Mouse (Mus musculus): ENCODE results near the gene Sec14l1. TPM values are rescaled to one million over a fixed set of nuclear protein-coding genes. Genes with fewer than 3 reads are reported as not detected.

The Sec14l1 gene
- polyA plus RNA-seq, 1 experiment from 2014 or later = 33.2 TPM

- no peaks in the 10 kb centered on the region for H3K27me3 ChIP-seq (ENCODE audit: control insufficient read depth, insufficient read depth, low read length)
- ATAC-seq (ENCODE audit: insufficient number of reproducible peaks, insufficient read depth, low FRiP score, low read depth) = no peak
- peaks cover 58 to 70% of the 10 kb centered on the region in 2 experiments for H3K4me1 ChIP-seq (ENCODE audit: control insufficient read depth in 2 of 2, insufficient read depth in 2 of 2, low read length in 2 of 2)
- H3K4me2 ChIP-seq (ENCODE audit: low read length) = no peak overlapping the region
- H3K9me3 ChIP-seq (ENCODE audit: control insufficient read depth, low read length) = no peaks in the 10 kb centered on the region
- H3K36me3 ChIP-seq (ENCODE audit: control insufficient read depth, insufficient read depth, low read length) = peaks cover 11% of the 10 kb centered on the region
- H3K27ac ChIP-seq (replicated peaks in 1 of 2; ENCODE audit: control insufficient read depth in 1 of 2, insufficient read depth in 1 of 2, low read depth in 2 of 2, low read length in 2 of 2) = 0 out of 4 replicates have a peak overlapping the region, but pooled peaks of 1 of the 2 experiments have one; percentile 11
- peak overlapping the region; percentile 22; the same call in 1 of the 2 replicates for H3K9ac ChIP-seq (ENCODE audit: low read length)
- WGBS = 51% methylated on average over 5 of the region's 5 CpGs
- no peak overlapping the region for H3K4me3 ChIP-seq (ENCODE audit: control insufficient read depth in 1 of 2, insufficient read depth in 1 of 2, low read depth in 1 of 2, low read length in 2 of 2)
Observed at GRCm38 (mm10) chr11:117130888-117131287, 15.9 kb downstream of the Sec14l1 start.

DNA sequence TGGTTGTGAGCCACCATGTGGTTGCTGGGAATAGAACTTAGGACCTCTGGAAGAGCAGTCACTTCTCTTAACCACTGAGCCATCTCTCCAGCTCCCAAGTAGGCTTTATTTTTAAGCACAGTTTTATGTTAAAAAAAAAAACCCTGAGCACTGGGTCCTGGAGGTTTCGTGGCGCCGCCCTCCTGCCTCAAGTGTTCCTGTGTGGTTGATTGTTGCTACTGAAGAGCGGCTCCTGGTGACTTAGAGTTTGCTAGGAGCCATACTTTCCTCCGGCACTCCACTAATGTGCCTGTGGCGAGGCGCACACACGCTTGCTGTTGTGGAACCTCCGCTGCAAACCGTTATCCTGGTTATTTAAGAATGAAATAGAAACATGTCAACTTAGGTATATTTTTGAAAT is 16.5 kb downstream of the Sec14l1 start:
- 97% methylated on average over 10 of the region's 10 CpGs for WGBS
- H3K27ac ChIP-seq (replicated peaks in 1 of 2; ENCODE audit: control insufficient read depth in 1 of 2, insufficient read depth in 1 of 2, low read depth in 2 of 2, low read length in 2 of 2) = no peak overlapping the region
- no peaks in the 10 kb centered on the region for H3K27me3 ChIP-seq (ENCODE audit: control insufficient read depth, insufficient read depth, low read length)
- H3K4me3 ChIP-seq (ENCODE audit: control insufficient read depth in 1 of 2, insufficient read depth in 1 of 2, low read depth in 1 of 2, low read length in 2 of 2) = no peak overlapping the region
- peaks cover 58 to 70% of the 10 kb centered on the region in 2 experiments for H3K4me1 ChIP-seq (ENCODE audit: control insufficient read depth in 2 of 2, insufficient read depth in 2 of 2, low read length in 2 of 2)
- H3K9ac ChIP-seq (ENCODE audit: low read length) = no peak overlapping the region
- no peaks in the 10 kb centered on the region for H3K9me3 ChIP-seq (ENCODE audit: control insufficient read depth, low read length)
- ATAC-seq (ENCODE audit: insufficient number of reproducible peaks, insufficient read depth, low FRiP score, low read depth) = no peak
- no peak overlapping the region for H3K4me2 ChIP-seq (ENCODE audit: low read length)
- H3K36me3 ChIP-seq (ENCODE audit: control insufficient read depth, insufficient read depth, low read length) = peaks cover 11% of the 10 kb centered on the region; the same call in 1 of the 2 replicates

- Histone ChIP-seq H3K4me3 (ENCODE audit: control insufficient read depth in 1 of 2, insufficient read depth in 1 of 2, low read depth in 1 of 2, low read length in 2 of 2) (no peak overlapping the region), H3K9ac (ENCODE audit: low read length) (peak overlapping the region; percentile 38; the same call in 1 of the 2 replicates), H3K4me1 (ENCODE audit: control insufficient read depth in 2 of 2, insufficient read depth in 2 of 2, low read length in 2 of 2) (peaks cover 44 to 57% of the 10 kb centered on the region in 2 experiments), H3K36me3 (ENCODE audit: control insufficient read depth, insufficient read depth, low read length) (peaks cover 11% of the 10 kb centered on the region; the same call in 1 of the 2 replicates), H3K27me3 (ENCODE audit: control insufficient read depth, insufficient read depth, low read length) (no peaks in the 10 kb centered on the region), H3K27ac (replicated peaks in 1 of 2; ENCODE audit: control insufficient read depth in 1 of 2, insufficient read depth in 1 of 2, low read depth in 2 of 2, low read length in 2 of 2) (peak overlapping the region; percentile 3 to 81; a peak in 3 of 4 replicates), H3K9me3 (ENCODE audit: control insufficient read depth, low read length) (no peaks in the 10 kb centered on the region), H3K4me2 (ENCODE audit: low read length) (peak overlapping the region; percentile 38)
- ATAC-seq (ENCODE audit: insufficient number of reproducible peaks, insufficient read depth, low FRiP score, low read depth) = no peak
- 59% methylated on average over 23 of the region's 23 CpGs for WGBS
Observed at GRCm38 (mm10) chr11:117134776-117135387, 19.9 kb downstream of the Sec14l1 start.

DNA sequence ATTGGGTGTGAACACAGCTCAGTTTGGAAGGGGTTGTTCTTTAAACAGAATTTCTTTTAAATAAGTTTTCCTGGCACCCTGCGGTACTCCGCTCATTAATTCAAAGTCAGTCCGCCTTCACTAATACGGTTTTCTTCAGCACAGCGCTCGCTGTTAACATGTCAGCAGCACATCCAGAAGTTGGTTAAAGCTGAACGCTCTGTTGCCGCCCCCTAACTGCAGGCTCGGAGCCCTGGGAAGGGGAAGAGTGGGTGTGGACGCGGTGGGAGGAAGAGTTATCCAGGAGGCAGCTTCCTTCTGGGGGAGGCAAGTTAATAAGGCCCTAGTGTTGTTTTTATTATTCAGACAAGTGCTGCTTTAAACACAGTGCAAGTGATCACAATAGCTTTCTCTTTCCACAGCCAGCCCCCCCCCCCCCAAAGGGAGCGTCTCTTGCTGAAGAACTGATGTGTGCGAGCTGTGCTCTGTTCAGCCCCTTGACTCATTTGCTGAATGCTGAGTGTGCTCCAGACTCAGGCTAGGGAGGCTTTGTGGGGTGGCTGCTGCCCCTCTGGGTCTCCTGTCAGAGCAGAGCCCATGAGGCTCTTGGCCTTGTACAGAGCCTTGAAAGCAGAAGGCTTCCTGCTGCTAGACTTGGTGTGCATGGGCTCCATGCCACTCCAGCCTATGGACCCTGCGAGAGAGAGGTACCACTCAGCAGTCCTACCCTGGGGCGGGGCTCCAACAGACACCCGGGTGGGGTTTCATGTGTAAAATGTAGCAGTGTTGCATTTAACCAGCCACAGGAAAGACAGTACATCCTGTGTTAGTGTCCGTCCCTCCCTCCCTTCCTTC is 20.7 kb downstream of the Sec14l1 start:
- Histone ChIP-seq H3K9me3 (ENCODE audit: control insufficient read depth, low read length) (no peaks in the 10 kb centered on the region), H3K36me3 (ENCODE audit: control insufficient read depth, insufficient read depth, low read length) (peaks cover 11% of the 10 kb centered on the region; the same call in 1 of the 2 replicates), H3K4me2 (ENCODE audit: low read length) (peak overlapping the region; percentile 38), H3K27ac (replicated peaks in 1 of 2; ENCODE audit: control insufficient read depth in 1 of 2, insufficient read depth in 1 of 2, low read depth in 2 of 2, low read length in 2 of 2) (peak overlapping the region; percentile 71 to 81), H3K4me1 (ENCODE audit: control insufficient read depth in 2 of 2, insufficient read depth in 2 of 2, low read length in 2 of 2) (peaks cover 36 to 50% of the 10 kb centered on the region in 2 experiments), H3K4me3 (ENCODE audit: control insufficient read depth in 1 of 2, insufficient read depth in 1 of 2, low read depth in 1 of 2, low read length in 2 of 2) (no peak overlapping the region), H3K27me3 (ENCODE audit: control insufficient read depth, insufficient read depth, low read length) (no peaks in the 10 kb centered on the region), H3K9ac (ENCODE audit: low read length) (peak overlapping the region; percentile 56)
- 32% methylated on average over 17 of the region's 17 CpGs for WGBS
- ATAC-seq (ENCODE audit: insufficient number of reproducible peaks, insufficient read depth, low FRiP score, low read depth) = no peak

DNA sequence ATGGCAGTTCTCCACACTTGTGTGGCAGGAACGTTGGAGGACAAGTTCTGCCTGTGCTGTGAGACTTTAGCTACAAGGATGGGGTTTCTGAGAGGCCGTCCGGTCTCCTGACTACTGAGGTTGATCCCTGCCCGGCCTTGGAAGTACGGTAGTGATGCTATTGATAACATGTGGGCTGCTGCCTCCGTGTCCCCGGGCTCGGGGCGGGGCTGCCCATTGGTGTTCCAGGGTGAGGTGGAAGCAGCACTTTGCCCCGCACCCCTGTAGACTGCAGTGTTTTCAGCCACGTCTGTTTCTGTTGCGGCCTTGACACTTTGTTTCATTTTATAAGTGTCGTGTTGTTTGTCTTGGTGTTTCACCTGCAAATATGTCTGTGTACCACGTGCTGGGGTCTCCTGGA is 21.9 kb downstream of the Sec14l1 start:
- H3K4me2 ChIP-seq (ENCODE audit: low read length) = no peak overlapping the region
- no peak overlapping the region; a peak in 1 of 4 replicates for H3K27ac ChIP-seq (replicated peaks in 1 of 2; ENCODE audit: control insufficient read depth in 1 of 2, insufficient read depth in 1 of 2, low read depth in 2 of 2, low read length in 2 of 2)
- H3K4me1 ChIP-seq (ENCODE audit: control insufficient read depth in 2 of 2, insufficient read depth in 2 of 2, low read length in 2 of 2) = peaks cover 32 to 43% of the 10 kb centered on the region in 2 experiments
- no peaks in the 10 kb centered on the region for H3K9me3 ChIP-seq (ENCODE audit: control insufficient read depth, low read length)
- H3K36me3 ChIP-seq (ENCODE audit: control insufficient read depth, insufficient read depth, low read length) = peaks cover 13% of the 10 kb centered on the region
- H3K4me3 ChIP-seq (ENCODE audit: control insufficient read depth in 1 of 2, insufficient read depth in 1 of 2, low read depth in 1 of 2, low read length in 2 of 2) = no peak overlapping the region
- H3K9ac ChIP-seq (ENCODE audit: low read length) = no peak overlapping the region
- H3K27me3 ChIP-seq (ENCODE audit: control insufficient read depth, insufficient read depth, low read length) = no peaks in the 10 kb centered on the region
- no peak for ATAC-seq (ENCODE audit: insufficient number of reproducible peaks, insufficient read depth, low FRiP score, low read depth)
- WGBS = 81% methylated on average over 14 of the region's 14 CpGs

- no peak for ATAC-seq (ENCODE audit: insufficient number of reproducible peaks, insufficient read depth, low FRiP score, low read depth)
- H3K9ac ChIP-seq (ENCODE audit: low read length) = 0 out of 2 replicates have a peak overlapping the region, but pooled peaks have one; percentile 18
- no peaks in the 10 kb centered on the region for H3K27me3 ChIP-seq (ENCODE audit: control insufficient read depth, insufficient read depth, low read length)
- peaks cover 41 to 52% of the 10 kb centered on the region in 2 experiments for H3K4me1 ChIP-seq (ENCODE audit: control insufficient read depth in 2 of 2, insufficient read depth in 2 of 2, low read length in 2 of 2)
- H3K27ac ChIP-seq (replicated peaks in 1 of 2; ENCODE audit: control insufficient read depth in 1 of 2, insufficient read depth in 1 of 2, low read depth in 2 of 2, low read length in 2 of 2) = no peak overlapping the region
- no peaks in the 10 kb centered on the region for H3K9me3 ChIP-seq (ENCODE audit: control insufficient read depth, low read length)
- WGBS = 78% methylated on average over 9 of the region's 9 CpGs
- no peak overlapping the region for H3K4me2 ChIP-seq (ENCODE audit: low read length)
- peaks cover 19% of the 10 kb centered on the region for H3K36me3 ChIP-seq (ENCODE audit: control insufficient read depth, insufficient read depth, low read length)
- H3K4me3 ChIP-seq (ENCODE audit: control insufficient read depth in 1 of 2, insufficient read depth in 1 of 2, low read depth in 1 of 2, low read length in 2 of 2) = no peak overlapping the region
Observed at GRCm38 (mm10) chr11:117138213-117138761, 23.3 kb downstream of the Sec14l1 start.

- peaks cover 41 to 52% of the 10 kb centered on the region in 2 experiments for H3K4me1 ChIP-seq (ENCODE audit: control insufficient read depth in 2 of 2, insufficient read depth in 2 of 2, low read length in 2 of 2)
- H3K4me2 ChIP-seq (ENCODE audit: low read length) = no peak overlapping the region
- 0 out of 4 replicates have a peak overlapping the region, but pooled peaks of 1 of the 2 experiments have one; percentile 20 for H3K27ac ChIP-seq (replicated peaks in 1 of 2; ENCODE audit: control insufficient read depth in 1 of 2, insufficient read depth in 1 of 2, low read depth in 2 of 2, low read length in 2 of 2)
- WGBS = 40% methylated on average over 12 of the region's 12 CpGs
- H3K27me3 ChIP-seq (ENCODE audit: control insufficient read depth, insufficient read depth, low read length) = no peaks in the 10 kb centered on the region
- H3K36me3 ChIP-seq (ENCODE audit: control insufficient read depth, insufficient read depth, low read length) = peaks cover 26% of the 10 kb centered on the region
- no peak overlapping the region for H3K4me3 ChIP-seq (ENCODE audit: control insufficient read depth in 1 of 2, insufficient read depth in 1 of 2, low read depth in 1 of 2, low read length in 2 of 2)
- H3K9me3 ChIP-seq (ENCODE audit: control insufficient read depth, low read length) = no peaks in the 10 kb centered on the region
- H3K9ac ChIP-seq (ENCODE audit: low read length) = no peak overlapping the region
- no peak for ATAC-seq (ENCODE audit: insufficient number of reproducible peaks, insufficient read depth, low FRiP score, low read depth)
Observed at GRCm38 (mm10) chr11:117138795-117139463, 24.0 kb downstream of the Sec14l1 start.

Data from heart, embryonic 14.5 days (tissue).